Mouse (Mus musculus): ENCODE measurements around the gene Ptges3l. TPM values are rescaled to one million over a fixed set of nuclear protein-coding genes. Genes with fewer than 3 reads are reported as not detected.

Ptges3l gene
- polyA plus RNA-seq, 1 experiment from 2014 or later: 3.9 TPM

DNA sequence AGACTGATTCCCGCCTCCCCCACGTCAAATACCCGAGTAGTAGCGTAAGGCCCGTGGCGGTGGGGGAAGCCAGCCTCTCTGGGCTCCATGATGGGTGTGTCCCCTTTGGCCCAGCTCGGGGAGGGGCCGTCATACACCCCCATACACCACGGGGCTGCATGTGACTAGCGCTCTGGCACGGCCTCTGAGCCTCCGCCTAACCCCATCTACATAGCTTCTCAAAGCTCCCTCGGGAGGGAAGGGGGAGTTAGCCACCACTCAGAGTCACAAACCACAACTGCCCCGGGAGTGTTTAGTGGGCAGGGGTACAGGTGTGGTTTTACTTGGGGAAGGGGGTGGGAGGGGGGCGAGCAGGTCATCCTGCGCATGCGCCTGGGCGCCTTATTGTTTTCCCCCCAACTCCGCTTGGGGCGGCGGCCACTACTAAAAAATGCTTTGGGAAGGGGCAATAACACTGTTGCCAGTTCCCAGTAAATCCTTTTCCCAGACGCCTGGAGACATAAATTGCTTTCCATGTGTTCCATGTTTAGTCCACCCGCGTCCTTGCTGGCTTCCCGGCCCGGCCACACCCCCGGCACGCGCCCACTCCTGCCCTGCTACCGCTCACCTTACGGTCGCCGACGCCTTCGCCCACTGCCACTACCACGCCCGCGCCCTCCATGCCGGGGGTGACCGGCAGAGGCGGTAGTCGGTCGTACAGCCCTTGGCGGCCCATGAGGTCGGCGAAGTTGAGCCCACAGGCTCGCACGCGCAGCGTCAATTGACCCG lies 40.2 kb upstream of the Ptges3l start:
- under 1% methylated on average over 51 of the region's 51 CpGs for WGBS
- H3K9me3 ChIP-seq: no peaks in the 10 kb centered on the region
- H3K36me3 ChIP-seq (replicated peaks): peaks cover 17% of the 10 kb centered on the region
- peaks cover 29% of the 10 kb centered on the region for H3K27me3 ChIP-seq (replicated peaks; ENCODE audit: low read depth, poor library complexity, severe bottlenecking)
- H3K4me3 ChIP-seq: peak overlapping the region; percentile 83
- peak overlapping the region; percentile 78 for H3K27ac ChIP-seq (replicated peaks)
- peaks cover 79% of the 10 kb centered on the region for H3K4me1 ChIP-seq
- peak; percentile 72 for DNase-seq (ENCODE audit: low spot score)

DNA sequence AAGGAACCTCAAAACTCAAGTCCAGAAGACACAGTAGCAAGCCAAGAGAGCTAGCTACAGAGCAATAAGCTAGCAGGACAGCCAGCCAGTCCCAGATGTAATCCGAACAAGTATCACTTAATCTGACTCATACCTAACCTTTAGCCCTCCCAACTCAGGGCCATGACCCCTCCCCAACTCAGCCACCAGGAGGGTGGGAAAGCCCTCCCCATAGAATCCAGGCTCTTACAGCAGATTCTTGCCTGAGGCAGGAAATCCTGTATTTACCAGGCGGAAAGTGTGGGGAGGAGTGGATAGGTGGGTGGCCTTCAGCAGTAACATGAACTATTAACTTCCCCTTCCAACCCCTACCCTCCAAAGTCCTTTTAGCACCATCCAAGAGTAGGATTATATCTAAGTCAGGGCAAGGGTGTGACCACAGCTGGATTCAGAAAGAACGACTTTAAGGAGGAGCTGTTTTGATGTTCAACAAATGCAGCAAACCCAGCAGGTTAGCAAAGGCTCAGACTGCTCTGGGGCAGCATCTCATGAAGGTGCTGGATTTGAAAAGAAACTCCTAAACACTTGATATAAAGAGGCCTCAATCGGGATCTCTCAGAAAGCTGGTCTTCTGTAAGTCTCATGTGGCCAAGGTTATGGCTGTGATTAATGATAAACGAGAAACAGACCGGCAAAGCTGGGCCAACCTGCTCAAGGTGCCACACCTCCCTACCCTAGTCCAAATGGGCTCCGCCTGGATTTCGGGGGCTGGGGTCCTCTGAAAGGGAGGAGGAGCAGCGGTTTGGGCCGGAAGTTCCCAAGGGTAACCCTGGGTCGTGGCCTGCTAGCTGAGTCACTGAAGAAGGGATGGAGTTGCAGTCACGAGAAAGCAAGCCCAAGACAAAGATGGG lies 39.3 kb upstream of the Ptges3l start, which contains the start of gene Rnd2:
Rnd2 (plus strand) TSS at position 789 of the 890 bp plus-strand sequence.
- Histone ChIP-seq H3K36me3 (replicated peaks) (peaks cover 25% of the 10 kb centered on the region), H3K9me3 (no peaks in the 10 kb centered on the region), H3K4me3 (peak within 1 kb of the TSS; percentile 83), H3K4me1 (peaks cover 82% of the 10 kb centered on the region), H3K27me3 (replicated peaks; ENCODE audit: low read depth, poor library complexity, severe bottlenecking) (peaks cover 22% of the 10 kb centered on the region), H3K27ac (replicated peaks) (peak within 1 kb of the TSS; percentile 78)
- peak; percentile 45 for DNase-seq (ENCODE audit: low spot score)
- 6% methylated on average over 12 of the region's 12 CpGs for WGBS

DNA sequence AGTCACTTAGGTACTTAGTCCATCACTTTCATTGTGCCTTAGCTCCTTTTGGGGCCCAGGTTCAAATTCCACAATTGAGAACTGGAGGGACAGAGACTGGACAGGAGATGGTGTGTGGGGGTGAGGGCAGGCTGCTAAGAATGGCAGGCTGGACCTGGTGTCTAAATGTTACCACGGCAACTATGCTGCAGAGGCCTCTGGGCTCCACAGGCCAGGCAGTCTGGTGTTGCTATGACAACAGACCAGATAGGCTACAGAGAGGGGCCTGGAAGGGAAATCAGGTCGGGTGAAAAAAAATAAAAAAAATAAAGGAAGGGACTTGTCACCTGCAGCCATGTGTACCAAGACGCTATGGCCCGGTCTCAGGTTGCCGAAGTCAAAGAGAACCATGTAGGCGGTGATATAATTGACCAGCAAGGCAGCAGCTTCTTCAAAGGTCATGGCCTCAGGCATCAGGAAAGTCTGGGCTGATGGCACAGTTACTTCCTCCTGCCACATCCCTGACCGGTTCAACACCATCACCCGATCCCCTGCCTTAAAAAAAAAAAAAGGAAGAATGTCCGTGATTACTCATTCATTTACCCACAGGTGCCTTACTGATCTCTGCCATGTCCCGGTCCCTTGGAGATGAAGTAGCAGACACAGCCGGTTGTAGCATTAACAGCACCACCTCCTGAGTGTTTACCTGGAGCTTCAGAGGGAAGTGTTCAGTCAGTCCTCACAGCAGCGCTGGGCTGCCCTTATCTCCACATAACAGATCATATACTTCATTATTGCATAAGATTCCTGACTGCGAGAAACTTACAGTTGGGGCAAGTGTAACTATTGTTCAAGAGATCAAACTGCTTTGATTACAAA lies 37.7 kb upstream of the Ptges3l start:
- peaks cover 33% of the 10 kb centered on the region for H3K36me3 ChIP-seq (replicated peaks)
- H3K27ac ChIP-seq (replicated peaks): peak overlapping the region; percentile 60
- H3K9me3 ChIP-seq: no peaks in the 10 kb centered on the region
- H3K4me1 ChIP-seq: peaks cover 82% of the 10 kb centered on the region
- peak overlapping the region; percentile 19; the same call in 1 of the 2 replicates for H3K4me3 ChIP-seq
- DNase-seq (ENCODE audit: low spot score): peak; percentile 53
- peaks cover 11% of the 10 kb centered on the region for H3K27me3 ChIP-seq (replicated peaks; ENCODE audit: low read depth, poor library complexity, severe bottlenecking)
- 33% methylated on average over 13 of the region's 13 CpGs for WGBS

GRCm38 (mm10) chr11:101462141-101462540 lies 37.0 kb upstream of the Ptges3l start:
- Histone ChIP-seq H3K27ac (replicated peaks) (peak overlapping the region; percentile 60), H3K9me3 (no peaks in the 10 kb centered on the region), H3K36me3 (replicated peaks) (peaks cover 37% of the 10 kb centered on the region), H3K4me3 (peak overlapping the region; percentile 19; the same call in 1 of the 2 replicates), H3K27me3 (replicated peaks; ENCODE audit: low read depth, poor library complexity, severe bottlenecking) (peaks cover 8% of the 10 kb centered on the region), H3K4me1 (peaks cover 79% of the 10 kb centered on the region)
- 85% methylated on average over 14 of the region's 14 CpGs for WGBS
- DNase-seq (ENCODE audit: low spot score): no peak

- Histone ChIP-seq H3K36me3 (replicated peaks) (peaks cover 37% of the 10 kb centered on the region), H3K4me3 (0 out of 2 replicates have a peak overlapping the region, but pooled peaks have one; percentile 16), H3K27ac (replicated peaks) (peak overlapping the region; percentile 65), H3K4me1 (peaks cover 68% of the 10 kb centered on the region), H3K9me3 (no peaks in the 10 kb centered on the region), H3K27me3 (replicated peaks; ENCODE audit: low read depth, poor library complexity, severe bottlenecking) (no peaks in the 10 kb centered on the region)
- DNase-seq (ENCODE audit: low spot score): no peak
- WGBS: 84% methylated on average over 15 of the region's 15 CpGs
Observed at GRCm38 (mm10) chr11:101460321-101460720, 35.2 kb upstream of the Ptges3l start.

DNA sequence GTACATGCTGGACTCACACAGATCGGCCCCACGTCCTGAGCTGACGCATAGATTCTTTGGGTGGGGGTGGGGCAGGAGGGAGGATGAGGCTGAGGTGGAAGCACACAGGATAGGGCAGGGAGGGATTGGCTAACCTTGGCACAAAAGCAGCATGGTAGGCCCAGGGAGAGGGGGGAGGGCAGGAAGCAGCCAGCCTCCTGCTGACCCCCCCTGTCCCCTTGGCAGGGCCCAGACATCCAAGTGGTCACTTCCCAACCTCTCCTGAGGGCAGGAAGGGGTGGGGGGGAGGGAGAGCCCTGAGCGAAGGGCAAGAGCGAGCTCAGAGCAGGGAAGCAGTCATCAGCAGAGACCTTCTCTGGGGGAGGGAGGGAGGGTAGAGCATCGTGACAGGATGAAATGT lies 34.6 kb upstream of the Ptges3l start:
- Histone ChIP-seq H3K4me1 (peaks cover 68% of the 10 kb centered on the region), H3K9me3 (no peaks in the 10 kb centered on the region), H3K27ac (replicated peaks) (peak overlapping the region; percentile 65), H3K36me3 (replicated peaks) (peaks cover 37% of the 10 kb centered on the region), H3K27me3 (replicated peaks; ENCODE audit: low read depth, poor library complexity, severe bottlenecking) (no peaks in the 10 kb centered on the region), H3K4me3 (0 out of 2 replicates have a peak overlapping the region, but pooled peaks have one; percentile 16)
- no peak for DNase-seq (ENCODE audit: low spot score)
- 27% methylated on average over 6 of the region's 6 CpGs for WGBS

- 78% methylated on average over 12 of the region's 12 CpGs for WGBS
- H3K4me1 ChIP-seq: peaks cover 57% of the 10 kb centered on the region
- H3K27ac ChIP-seq (replicated peaks): no peak overlapping the region
Observed at GRCm38 (mm10) chr11:101458217-101458616, 33.1 kb upstream of the Ptges3l start.

DNA sequence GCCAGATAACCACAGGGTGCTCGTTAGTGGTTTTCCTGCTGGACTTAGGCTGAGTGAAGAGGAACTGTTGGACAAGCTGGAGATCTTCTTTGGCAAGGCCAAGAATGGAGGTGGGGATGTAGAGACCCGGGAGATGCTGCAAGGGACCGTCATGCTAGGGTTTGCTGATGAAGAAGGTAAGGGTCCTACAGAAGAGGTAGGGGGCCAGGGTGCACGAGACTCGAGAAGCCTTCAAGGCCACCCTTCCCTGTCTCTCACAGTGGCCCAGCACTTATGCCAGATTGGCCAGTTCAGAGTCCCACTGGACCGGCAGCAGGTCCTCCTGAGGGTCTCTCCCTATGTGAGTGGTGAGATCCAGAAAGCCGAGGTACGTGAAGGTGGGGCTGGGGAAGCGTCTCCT lies 32.5 kb upstream of the Ptges3l start:
- Histone ChIP-seq H3K4me3 (no peak overlapping the region), H3K27me3 (replicated peaks; ENCODE audit: low read depth, poor library complexity, severe bottlenecking) (no peaks in the 10 kb centered on the region), H3K9me3 (no peaks in the 10 kb centered on the region), H3K36me3 (replicated peaks) (peaks cover 37% of the 10 kb centered on the region), H3K4me1 (peaks cover 51% of the 10 kb centered on the region), H3K27ac (replicated peaks) (no peak overlapping the region)
- DNase-seq (ENCODE audit: low spot score): no peak
- 85% methylated on average over 9 of the region's 9 CpGs for WGBS

More at GRCm38 (mm10) chr11:101458217-101458616, 33.1 kb upstream of the Ptges3l start:
- no peaks in the 10 kb centered on the region for H3K9me3 ChIP-seq
- no peaks in the 10 kb centered on the region for H3K27me3 ChIP-seq (replicated peaks; ENCODE audit: low read depth, poor library complexity, severe bottlenecking)
- no peak overlapping the region for H3K4me3 ChIP-seq
- no peak for DNase-seq (ENCODE audit: low spot score)
- H3K36me3 ChIP-seq (replicated peaks): peaks cover 37% of the 10 kb centered on the region

- no peak for DNase-seq (ENCODE audit: low spot score)
- H3K4me3 ChIP-seq: no peak overlapping the region
- H3K9me3 ChIP-seq: no peaks in the 10 kb centered on the region
- H3K27me3 ChIP-seq (replicated peaks; ENCODE audit: low read depth, poor library complexity, severe bottlenecking): no peaks in the 10 kb centered on the region
- no peak overlapping the region for H3K27ac ChIP-seq (replicated peaks)
- H3K36me3 ChIP-seq (replicated peaks): peaks cover 23% of the 10 kb centered on the region
- peaks cover 40% of the 10 kb centered on the region for H3K4me1 ChIP-seq
- WGBS: 87% methylated on average over 7 of the region's 7 CpGs
Observed at GRCm38 (mm10) chr11:101455627-101456026, 30.5 kb upstream of the Ptges3l start.

DNA sequence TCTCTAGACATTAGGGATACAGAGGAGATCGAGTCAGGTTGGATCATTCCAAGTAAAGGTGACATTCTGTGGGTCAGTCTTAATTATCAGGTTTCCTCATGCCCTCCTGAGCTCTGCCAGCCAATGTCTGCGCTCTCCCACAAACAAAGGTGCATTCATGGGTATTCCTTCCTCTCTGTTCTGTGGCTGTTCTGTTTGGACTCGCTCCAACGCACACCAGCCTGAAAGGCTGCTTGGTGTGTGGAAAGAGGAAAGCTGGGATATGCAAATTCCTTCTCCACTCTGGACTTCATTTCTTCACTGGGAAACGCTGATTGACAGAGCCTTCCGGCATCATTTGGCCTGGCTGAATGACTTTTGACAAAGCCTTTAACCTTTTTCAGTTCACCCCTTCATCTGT lies 29.6 kb upstream of the Ptges3l start:
- H3K4me3 ChIP-seq: no peak overlapping the region
- WGBS: 33% methylated on average over 6 of the region's 6 CpGs
- H3K27ac ChIP-seq (replicated peaks): no peak overlapping the region

GRCm38 (mm10) chr11:101452093-101452774 lies 27.1 kb upstream of the Ptges3l start:
- Histone ChIP-seq H3K9me3 (no peaks in the 10 kb centered on the region), H3K4me3 (no peak overlapping the region), H3K4me1 (peaks cover 19% of the 10 kb centered on the region), H3K27ac (replicated peaks) (no peak overlapping the region), H3K36me3 (replicated peaks) (no peaks in the 10 kb centered on the region), H3K27me3 (replicated peaks; ENCODE audit: low read depth, poor library complexity, severe bottlenecking) (no peaks in the 10 kb centered on the region)
- no peak for DNase-seq (ENCODE audit: low spot score)
- 78% methylated on average over 10 of the region's 10 CpGs for WGBS

More for the DNA sequence above, 29.6 kb upstream of the Ptges3l start:
- H3K27me3 ChIP-seq (replicated peaks; ENCODE audit: low read depth, poor library complexity, severe bottlenecking): no peaks in the 10 kb centered on the region
- H3K36me3 ChIP-seq (replicated peaks): peaks cover 14% of the 10 kb centered on the region
- H3K9me3 ChIP-seq: no peaks in the 10 kb centered on the region
- H3K4me1 ChIP-seq: peaks cover 32% of the 10 kb centered on the region
- DNase-seq (ENCODE audit: low spot score): no peak

Data from embryonic facial prominence, embryonic 10.5 days (tissue).